Mouse (Mus musculus) monocyte, adult 2 months (primary cell): ENCODE data around the gene Vpreb1.

Experiments used
- DNase-seq, 2 experiments: peaks; one replicate each; pipeline ENCODE4 v3.0.0; 2022; ENCODE audit warnings: low spot score in 2 of 2, low read depth in 1 of 2

Gene Vpreb1

GRCm38 (mm10) chr16:16870617-16871331 lies at the start of gene Vpreb1, which contains the start of gene Top3b:
Vpreb1 (minus strand) TSS chr16:16870843.
Top3b (plus strand) TSS chr16:16870736.
- peak; percentile 77 to 82 for DNase-seq

GRCm38 (mm10) chr16:16918441-16919117 lies 47.9 kb upstream of the Vpreb1 start:
- no peak for DNase-seq

DNA sequence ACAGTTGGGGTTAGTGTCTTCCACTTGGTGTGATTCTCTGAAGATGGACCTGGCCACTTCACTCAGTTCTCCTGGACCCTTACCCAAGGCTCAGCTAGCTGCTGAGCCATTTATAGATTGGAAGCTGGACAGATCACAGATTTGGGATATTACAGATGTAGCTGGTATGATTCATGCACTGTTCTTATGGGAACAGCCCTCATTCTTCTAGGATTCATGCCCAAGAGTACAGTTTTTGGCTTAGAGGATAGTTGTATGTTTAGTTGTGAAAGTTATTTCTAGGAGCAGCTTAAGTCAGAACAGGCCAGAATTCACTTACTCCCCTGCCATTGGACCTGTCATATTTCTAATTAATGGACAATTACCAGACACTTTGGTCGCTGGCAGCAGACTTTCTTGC lies 42.8 kb upstream of the Vpreb1 start:
- DNase-seq = no peak

DNA sequence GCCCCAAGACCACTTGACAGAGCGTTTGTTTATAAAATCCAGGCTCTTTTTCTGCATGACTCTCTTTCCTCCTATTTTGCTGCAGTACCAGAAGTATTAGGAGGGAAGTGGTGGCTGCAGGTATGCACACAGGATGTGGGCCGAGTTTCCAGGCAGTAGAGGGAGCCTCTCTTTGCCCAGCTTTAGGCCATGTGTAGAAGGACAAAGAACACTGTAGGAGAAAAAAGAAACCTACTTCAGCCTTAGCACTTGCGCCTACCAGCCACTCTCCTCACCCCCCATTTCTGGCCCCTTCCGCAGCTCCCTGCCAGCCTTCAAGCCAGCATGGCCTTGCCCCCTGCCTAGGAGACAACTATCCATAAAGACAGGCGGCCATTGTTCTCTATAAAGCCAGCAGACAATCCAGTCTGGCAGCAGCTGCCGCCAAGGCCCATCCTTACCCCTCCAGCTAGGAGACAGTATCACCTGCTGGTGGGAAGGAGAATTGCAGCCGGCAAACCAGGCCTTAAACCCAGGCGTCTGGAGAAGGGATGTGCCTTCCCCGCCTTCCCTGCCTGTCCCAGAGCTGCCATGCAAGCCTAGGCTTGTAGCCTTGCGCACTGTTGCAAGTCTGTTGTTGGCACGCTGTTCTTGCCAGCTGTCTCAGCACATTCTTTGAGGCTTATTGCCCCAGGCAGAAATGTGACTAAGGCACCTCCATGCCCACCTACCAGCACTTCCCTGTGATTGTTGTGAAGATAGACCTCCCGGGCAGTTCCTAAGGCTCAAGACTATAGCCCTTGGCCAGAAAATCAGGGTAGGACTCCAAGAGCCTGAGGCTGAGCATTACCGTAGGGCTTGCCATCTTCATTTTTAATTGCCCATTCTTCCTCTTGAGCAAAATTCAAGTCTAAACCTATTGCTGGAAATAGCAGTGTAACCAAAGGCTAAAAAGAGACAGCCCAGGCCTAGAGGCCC lies 41.3 kb upstream of the Vpreb1 start:
- DNase-seq = peak; percentile 31 to 58

DNA sequence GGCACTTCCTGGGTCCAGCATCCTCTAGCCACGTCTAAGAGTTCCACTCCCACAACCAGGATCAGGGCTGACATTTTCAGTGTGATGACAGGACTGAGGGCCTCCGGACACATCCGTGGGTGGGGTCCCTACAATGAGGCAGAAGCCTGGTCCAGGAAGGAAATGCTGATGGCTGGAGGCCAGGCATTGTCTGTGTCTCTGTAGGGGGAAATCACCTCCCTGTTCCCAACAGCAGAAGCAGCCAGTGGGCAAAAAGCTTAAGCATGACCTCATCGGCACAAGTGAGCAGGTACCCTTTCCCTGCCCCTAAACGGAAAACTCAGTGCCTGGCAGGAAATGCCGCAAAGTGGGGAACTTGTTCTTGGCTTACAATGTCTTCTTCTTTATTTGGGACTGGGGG lies 37.2 kb upstream of the Vpreb1 start:
- no peak for DNase-seq

GRCm38 (mm10) chr16:16903188-16903587 lies 32.5 kb upstream of the Vpreb1 start:
- DNase-seq = no peak

DNA sequence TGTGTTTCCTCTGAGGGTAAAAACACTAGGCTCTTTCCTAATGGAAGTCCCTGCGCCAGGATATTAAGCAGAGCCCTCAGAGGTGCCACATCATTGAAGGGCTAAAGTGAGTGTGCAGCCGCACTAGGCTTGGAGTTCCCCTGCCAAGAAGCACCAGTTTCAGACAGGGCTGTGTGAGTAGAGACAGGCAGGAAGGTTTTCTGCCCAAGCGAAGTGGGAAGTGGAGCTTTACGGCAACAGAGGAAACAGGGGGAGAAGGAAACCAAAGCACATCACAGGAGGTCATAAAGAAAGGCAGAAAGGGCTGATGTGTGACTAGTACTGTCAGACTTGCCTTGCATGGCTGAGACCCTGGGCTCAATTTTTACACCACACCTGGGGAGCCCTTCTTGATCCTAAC lies 31.7 kb upstream of the Vpreb1 start:
- DNase-seq = no peak

DNA sequence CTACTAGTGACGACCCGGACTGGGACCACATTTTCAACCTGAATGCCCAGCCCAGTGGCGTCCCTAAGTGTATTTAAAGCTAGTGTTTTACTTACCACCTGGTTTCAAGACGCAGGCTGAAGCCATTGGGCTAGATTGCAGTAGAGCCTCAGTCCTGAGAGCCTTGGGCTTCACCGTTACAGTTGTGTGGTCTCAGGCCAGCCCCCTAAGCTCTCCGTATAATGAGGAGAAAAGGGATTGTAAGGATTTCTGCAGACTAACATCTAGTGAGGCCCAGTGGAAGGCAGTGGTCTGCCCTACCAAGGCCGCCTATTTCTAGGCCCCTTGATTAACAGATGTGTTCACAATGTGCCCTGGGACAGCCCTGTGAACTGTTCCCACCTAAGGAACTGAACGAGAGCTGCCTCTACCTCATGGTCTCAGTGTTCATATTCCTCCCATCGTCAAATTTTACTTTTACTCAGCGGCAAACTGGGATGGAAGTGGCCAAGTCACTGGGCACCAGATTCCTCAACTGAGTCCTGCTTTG lies 26.5 kb upstream of the Vpreb1 start:
- DNase-seq = no peak

- DNase-seq = peak; percentile 95 to 97
Observed at GRCm38 (mm10) chr16:16896382-16897055, 25.9 kb upstream of the Vpreb1 start, which contains the start of gene Ppm1f. Ppm1f (plus strand) TSS chr16:16896469.

- DNase-seq = no peak
Observed at GRCm38 (mm10) chr16:16896015-16896381, 25.4 kb upstream of the Vpreb1 start.

DNA sequence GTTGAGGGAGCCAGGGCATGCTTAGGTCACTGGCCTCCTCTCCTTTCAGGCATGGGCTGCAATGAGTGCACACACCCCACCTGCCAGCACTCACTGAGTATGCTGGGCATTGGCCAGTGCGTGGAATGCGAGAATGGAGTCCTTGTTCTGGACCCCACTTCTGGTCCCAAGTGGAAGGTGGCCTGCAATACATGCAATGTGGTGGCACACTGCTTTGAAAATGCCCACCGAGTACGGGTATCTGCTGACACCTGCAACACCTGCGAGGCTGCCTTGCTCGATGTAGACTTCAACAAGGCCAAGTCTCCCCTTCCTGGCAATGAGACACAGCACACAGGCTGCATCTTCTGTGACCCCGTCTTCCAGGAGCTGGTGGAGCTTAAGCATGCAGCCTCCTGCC lies 21.7 kb upstream of the Vpreb1 start:
- DNase-seq = no peak

GRCm38 (mm10) chr16:16888341-16888740 lies 17.7 kb upstream of the Vpreb1 start:
- DNase-seq = no peak

- DNase-seq = no peak
Observed at GRCm38 (mm10) chr16:16879025-16879424, 8.4 kb upstream of the Vpreb1 start.

- no peak for DNase-seq
Observed at GRCm38 (mm10) chr16:16870241-16870616, 414 bp downstream of the Vpreb1 start.

DNA sequence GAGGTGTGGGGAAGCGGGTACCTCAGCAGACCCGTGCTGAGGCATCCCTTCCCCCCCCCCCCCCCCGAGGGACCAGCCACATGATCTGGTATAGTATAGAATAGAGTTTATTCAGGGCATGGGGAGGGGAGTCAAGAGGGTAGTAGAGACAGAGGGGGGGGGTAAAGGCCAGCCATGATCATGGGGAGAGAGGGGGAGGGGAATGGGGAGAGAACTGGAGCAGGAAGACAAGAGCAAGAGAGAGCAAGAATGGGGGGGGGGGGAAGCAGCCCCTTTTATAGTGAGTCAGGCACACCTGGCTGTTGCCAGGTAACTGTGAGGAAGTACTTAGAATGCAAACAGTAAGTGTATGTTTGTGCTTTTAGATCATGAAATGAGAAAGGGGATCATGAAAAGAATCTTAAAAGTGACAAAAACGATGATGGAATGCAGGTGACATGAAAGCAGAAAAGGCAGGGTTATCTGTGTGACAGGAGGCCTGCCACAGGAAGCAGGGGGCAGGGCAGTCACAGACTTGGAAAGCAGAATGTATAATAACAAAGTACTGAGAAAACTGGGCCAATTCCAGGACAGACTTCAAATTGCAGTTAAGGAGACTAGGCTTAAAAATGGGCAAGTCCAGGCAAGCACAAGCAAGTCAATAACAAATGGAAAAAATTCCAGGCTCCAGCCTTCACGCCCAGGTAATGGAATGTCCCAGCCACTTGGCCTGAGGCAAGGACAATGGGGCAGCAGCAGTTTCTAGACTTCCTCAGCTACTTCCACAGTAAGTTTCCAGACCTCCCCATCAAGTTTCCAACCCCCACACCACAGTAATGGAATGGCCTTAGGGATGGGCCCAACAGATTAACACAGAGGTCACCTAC lies 4.7 kb downstream of the Vpreb1 start:
- no peak for DNase-seq

DNA sequence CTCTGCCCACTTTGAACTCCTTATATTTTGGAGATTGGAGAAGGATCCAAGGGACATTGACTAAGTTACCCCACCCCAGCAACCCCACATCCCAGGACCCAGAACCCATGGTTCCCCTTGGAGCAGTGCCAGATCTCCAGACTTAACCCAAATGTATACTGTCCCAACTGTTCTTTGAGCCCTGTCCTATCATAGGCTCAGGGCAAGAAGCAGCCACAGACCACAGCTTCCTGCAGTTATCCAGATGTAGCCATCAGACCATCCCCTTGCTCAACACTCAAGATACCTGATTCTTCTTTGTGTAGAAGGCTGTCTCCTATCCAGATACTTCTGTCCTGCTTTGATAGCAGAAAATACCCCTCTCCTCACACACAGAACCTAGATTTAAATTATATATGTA lies 5.4 kb downstream of the Vpreb1 start:
- no peak for DNase-seq

DNA sequence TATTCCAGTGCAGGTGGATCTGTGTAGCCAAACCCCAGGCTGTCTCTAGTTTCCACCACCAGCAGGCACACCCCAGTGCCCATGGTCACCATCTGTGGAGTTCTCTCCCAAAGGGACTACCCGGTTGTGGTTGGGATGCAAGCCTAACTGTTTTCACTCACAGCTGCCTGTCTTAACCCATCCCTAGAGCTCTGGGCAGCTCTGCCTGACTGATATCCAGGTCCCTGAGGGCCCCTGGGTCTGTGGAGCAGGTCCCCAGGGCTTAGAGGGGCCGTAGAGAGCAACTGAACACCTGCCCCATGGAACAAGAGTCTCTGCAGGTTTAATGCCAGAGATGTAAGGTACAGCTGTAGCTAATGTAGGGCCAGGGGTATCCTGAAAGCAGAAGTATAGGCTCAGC lies 6.7 kb downstream of the Vpreb1 start, which contains the start of gene Igll1:
Gene Igll1, minus strand, starts transcription at position 8 of the 400 bp plus-strand sequence.
- DNase-seq = no peak

DNA sequence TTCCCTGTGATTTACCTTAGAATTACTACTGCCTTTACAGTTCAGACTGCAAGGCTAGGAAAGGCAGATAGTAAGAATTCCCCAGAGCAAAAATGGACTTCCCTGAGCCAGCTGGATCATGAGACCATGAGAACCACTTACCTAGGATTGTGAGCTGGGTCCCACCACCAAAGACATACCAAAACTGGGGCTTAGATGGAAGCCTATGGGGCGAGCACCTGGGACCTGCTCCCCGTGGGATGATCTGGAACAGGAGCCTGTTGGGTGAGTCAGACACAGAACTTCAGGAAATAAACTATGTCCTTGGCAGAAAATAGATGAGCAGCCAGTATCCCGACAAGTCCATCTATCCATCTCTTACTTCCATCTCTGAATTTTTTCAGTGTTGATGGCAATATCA lies 8.4 kb downstream of the Vpreb1 start:
- DNase-seq = no peak

DNA sequence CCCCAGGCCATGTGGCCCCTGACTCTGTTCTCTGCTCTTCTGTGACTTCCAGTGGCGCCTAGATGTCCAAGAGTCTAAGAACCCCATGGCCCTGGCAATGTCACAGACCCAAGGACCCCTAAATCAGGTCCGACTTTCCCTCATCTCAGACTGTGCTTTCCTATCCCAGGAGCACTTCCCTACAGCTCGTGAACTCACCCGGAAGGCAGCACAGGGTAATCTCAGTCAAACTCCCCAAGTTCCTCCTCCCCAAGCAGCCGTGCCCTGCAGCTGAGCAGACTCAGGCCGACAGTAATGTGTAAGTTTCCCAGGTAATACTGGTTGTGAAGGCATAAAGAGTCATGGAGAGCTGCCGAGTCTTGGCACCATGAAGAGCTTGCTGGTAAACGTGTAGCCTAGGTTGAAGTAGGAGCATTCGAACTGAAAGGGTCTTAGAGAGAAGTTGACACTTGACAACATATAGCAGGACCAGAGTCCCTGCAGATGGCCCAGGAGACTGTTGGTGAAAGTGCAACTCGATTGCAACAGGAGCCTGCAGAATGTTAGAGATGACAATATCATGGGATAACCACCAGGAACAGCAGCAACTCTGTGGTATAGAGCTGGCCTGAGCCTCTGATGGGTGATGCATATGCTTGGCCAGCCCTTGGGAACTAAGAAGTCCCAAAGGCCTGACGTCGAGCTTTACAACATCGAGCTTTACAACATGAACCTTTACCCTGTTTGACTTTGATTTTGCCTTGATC lies 13.7 kb downstream of the Vpreb1 start:
- no peak for DNase-seq
